Mouse (Mus musculus): ENCODE data around the gene Timp4. TPM values are rescaled to one million over a fixed set of nuclear protein-coding genes. Genes with fewer than 3 reads are reported as not detected.
"Not testable (repeated sequence)": the region's sequence is repeated elsewhere in the genome, so short reads cannot be mapped to it uniquely, and the experiment has no call there.

The Timp4 gene
- polyA plus RNA-seq, 1 experiment, result 1.5 TPM

DNA sequence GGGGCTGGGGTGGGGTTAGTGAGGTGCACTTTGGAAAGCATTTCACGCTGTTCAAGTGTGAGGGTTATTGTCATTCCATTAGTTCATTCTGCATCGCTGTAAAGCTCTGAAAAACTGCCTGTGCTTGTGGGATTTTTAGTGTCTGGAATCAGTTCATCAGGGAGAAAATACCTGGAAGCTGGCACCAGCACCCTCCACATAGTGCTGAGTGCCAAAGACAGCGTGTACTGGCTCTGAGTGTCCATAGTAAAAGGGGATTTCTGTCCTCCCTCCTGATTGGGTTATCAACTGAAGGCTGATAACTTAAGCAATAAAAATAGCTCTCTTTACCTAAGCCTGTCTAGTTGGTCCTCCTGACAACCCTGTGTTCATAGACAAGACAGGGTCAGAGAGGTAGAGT is 8.5 kb upstream of the Timp4 start:
- TF ChIP-seq CTCF (IDR thresholded peaks at IDR 0.05; ENCODE audit: control insufficient read depth, insufficient read depth, insufficient replicate concordance, low read depth, low read length), result no peak
- no peak for TF ChIP-seq POLR2A (IDR thresholded peaks at IDR 0.05; ENCODE audit: control insufficient read depth, low read depth, low read length)

DNA sequence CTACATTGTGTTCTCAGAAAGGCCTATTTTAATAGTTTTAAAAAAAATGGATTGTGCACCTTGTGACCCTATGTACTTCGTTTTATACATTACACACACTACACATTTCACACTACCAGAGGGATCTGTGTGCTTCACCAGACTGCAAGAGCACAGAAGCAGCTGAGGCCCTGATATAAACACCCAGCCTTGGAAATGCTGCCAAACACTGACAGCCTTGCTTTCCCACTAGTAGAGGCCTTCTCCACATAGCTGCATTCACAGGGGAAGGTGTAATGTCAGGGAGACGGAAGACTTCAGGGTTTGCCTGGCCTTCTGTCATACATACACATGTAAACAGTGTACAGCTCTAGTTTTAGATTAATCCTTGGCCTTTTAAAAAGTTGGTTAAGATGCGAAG is 3.2 kb upstream of the Timp4 start:
- no peaks in the 10 kb centered on the region for H3K36me3 ChIP-seq (ENCODE audit: control insufficient read depth, insufficient read depth, low read length)
- TF ChIP-seq CTCF (IDR thresholded peaks at IDR 0.05; ENCODE audit: control insufficient read depth, insufficient read depth, insufficient replicate concordance, low read depth, low read length) (no peak), POLR2A (IDR thresholded peaks at IDR 0.05; ENCODE audit: control insufficient read depth, low read depth, low read length) (no peak)
- no peaks in the 10 kb centered on the region for H3K27me3 ChIP-seq (ENCODE audit: control insufficient read depth, insufficient read depth, low read length)
- no peak overlapping the region for H3K27ac ChIP-seq (ENCODE audit: control insufficient read depth, insufficient read depth, low read depth, low read length)
- H3K4me3 ChIP-seq (ENCODE audit: control insufficient read depth, low read depth, low read length), result no peak overlapping the region
- H3K4me1 ChIP-seq (ENCODE audit: control insufficient read depth, insufficient read depth, low read length), result peaks cover 5% of the 10 kb centered on the region

More for the DNA sequence above, 8.5 kb upstream of the Timp4 start:
- no peaks in the 10 kb centered on the region for H3K36me3 ChIP-seq (ENCODE audit: control insufficient read depth, insufficient read depth, low read length)
- no peak overlapping the region for H3K27ac ChIP-seq (ENCODE audit: control insufficient read depth, insufficient read depth, low read depth, low read length)
- H3K4me1 ChIP-seq (ENCODE audit: control insufficient read depth, insufficient read depth, low read length), result no peaks in the 10 kb centered on the region
- H3K4me3 ChIP-seq (ENCODE audit: control insufficient read depth, low read depth, low read length), result no peak overlapping the region
- no peaks in the 10 kb centered on the region for H3K27me3 ChIP-seq (ENCODE audit: control insufficient read depth, insufficient read depth, low read length)

DNA sequence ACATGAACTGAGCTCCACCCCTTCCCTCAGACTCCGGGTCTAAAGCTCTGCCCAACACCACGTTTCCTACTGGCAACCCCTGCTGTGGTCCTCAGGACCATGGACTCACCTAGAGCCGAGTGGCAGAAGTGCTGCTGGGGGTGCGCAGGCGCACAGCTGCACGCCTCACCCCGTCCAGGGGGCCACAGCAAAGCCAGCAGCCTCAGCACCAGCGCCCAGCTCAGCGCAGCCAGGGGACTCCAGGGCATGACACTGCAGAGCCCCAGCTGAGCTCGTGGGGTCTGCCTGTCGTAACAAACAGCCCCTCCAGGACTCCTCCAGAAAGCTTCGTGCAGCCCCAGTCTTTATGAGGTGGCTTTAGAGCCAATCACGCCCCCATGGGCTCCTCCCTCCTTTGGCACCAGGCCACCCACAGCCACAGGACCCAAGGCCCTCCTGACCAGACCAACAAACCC is 447 bp downstream of the Timp4 start:
- no peaks in the 10 kb centered on the region for H3K27me3 ChIP-seq (ENCODE audit: control insufficient read depth, insufficient read depth, low read length)
- H3K4me3 ChIP-seq (ENCODE audit: control insufficient read depth, low read depth, low read length), result peak overlapping the region; percentile 77
- peaks cover 5% of the 10 kb centered on the region for H3K4me1 ChIP-seq (ENCODE audit: control insufficient read depth, insufficient read depth, low read length)
- no peaks in the 10 kb centered on the region for H3K36me3 ChIP-seq (ENCODE audit: control insufficient read depth, insufficient read depth, low read length)
- TF ChIP-seq POLR2A (IDR thresholded peaks at IDR 0.05; ENCODE audit: control insufficient read depth, low read depth, low read length), result no peak
- TF ChIP-seq CTCF (IDR thresholded peaks at IDR 0.05; ENCODE audit: control insufficient read depth, insufficient read depth, insufficient replicate concordance, low read depth, low read length), result no peak
- no peak overlapping the region for H3K27ac ChIP-seq (ENCODE audit: control insufficient read depth, insufficient read depth, low read depth, low read length)

DNA sequence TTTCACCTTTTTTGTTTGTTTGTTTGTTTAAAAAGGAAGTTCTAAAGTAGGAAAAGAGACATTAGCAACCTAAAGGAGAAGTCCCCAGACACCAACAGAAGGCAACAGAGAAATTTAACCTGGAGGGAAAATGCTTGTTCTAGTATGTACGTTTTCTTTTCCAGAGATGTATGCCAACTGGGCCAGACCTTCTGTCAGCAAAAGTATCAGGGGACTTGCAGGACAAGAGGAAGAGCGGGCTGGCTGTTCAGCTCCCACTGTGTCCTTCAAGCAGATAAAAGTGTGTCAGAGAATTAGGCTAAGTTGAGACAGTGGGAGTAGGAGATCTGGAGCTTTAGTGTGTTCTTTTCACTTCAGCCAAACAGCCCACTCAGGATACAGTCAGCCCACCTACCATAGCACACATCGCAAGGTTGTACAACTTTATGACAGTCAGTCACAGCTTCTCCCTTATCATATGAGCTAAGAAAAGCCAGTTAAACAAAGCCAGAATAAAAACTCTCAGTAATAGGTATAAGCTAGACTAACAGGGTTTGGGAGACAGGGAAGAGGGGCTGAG is 6.4 kb downstream of the Timp4 start:
- Histone ChIP-seq H3K36me3 (ENCODE audit: control insufficient read depth, insufficient read depth, low read length) (no peaks in the 10 kb centered on the region), H3K4me3 (ENCODE audit: control insufficient read depth, low read depth, low read length) (no peak overlapping the region), H3K27ac (ENCODE audit: control insufficient read depth, insufficient read depth, low read depth, low read length) (no peak overlapping the region), H3K27me3 (ENCODE audit: control insufficient read depth, insufficient read depth, low read length) (no peaks in the 10 kb centered on the region), H3K4me1 (ENCODE audit: control insufficient read depth, insufficient read depth, low read length) (no peaks in the 10 kb centered on the region)
- TF ChIP-seq POLR2A (IDR thresholded peaks at IDR 0.05; ENCODE audit: control insufficient read depth, low read depth, low read length), result no peak
- TF ChIP-seq CTCF (IDR thresholded peaks at IDR 0.05; ENCODE audit: control insufficient read depth, insufficient read depth, insufficient replicate concordance, low read depth, low read length), result no peak

DNA sequence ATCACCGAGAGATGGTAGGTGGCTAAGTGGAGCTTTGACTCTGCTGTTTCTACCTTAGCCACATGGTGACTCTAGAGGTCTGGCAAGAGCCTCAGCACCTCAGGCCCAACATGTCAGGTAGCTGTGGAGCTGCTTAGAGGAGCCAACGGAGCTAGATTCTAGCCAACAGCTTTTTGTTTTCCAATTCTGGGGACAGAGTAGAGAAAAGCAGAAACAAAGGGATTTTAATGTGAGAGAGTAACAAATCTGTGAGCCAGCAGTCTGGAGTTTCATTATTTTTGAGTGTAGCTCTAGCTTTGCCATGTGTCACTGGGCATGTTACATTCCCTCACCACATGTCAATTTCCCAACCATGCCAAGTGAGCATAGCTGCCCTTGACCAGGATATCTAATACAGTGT is 7.8 kb downstream of the Timp4 start:
- H3K27ac ChIP-seq (ENCODE audit: control insufficient read depth, insufficient read depth, low read depth, low read length), result no peak overlapping the region
- no peak overlapping the region for H3K4me3 ChIP-seq (ENCODE audit: control insufficient read depth, low read depth, low read length)
- H3K4me1 ChIP-seq (ENCODE audit: control insufficient read depth, insufficient read depth, low read length), result no peaks in the 10 kb centered on the region
- H3K27me3 ChIP-seq (ENCODE audit: control insufficient read depth, insufficient read depth, low read length), result no peaks in the 10 kb centered on the region
- TF ChIP-seq POLR2A (IDR thresholded peaks at IDR 0.05; ENCODE audit: control insufficient read depth, low read depth, low read length) (no peak), CTCF (IDR thresholded peaks at IDR 0.05; ENCODE audit: control insufficient read depth, insufficient read depth, insufficient replicate concordance, low read depth, low read length) (no peak)
- no peaks in the 10 kb centered on the region for H3K36me3 ChIP-seq (ENCODE audit: control insufficient read depth, insufficient read depth, low read length)

DNA sequence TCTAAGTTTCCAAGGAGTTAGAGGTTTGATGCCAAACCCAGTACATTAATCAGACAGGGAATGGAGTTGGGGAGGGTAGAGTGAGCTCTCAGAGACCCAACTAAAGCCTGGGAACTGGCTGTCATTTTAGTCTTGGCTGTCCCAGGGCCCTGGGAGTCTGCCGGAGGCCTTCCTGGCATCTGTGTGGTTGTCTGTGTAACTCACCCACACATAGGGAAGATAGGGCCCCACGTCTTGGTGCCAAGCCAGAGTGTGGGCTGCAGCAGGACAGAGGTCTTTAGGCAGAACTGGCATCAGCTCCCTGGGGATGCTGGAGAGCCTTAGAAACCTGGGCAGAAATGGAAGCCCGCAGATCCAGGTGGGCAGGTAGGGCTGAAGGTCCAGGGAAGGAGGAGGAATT is 10.1 kb downstream of the Timp4 start:
- no peak overlapping the region for H3K27ac ChIP-seq (ENCODE audit: control insufficient read depth, insufficient read depth, low read depth, low read length)

DNA sequence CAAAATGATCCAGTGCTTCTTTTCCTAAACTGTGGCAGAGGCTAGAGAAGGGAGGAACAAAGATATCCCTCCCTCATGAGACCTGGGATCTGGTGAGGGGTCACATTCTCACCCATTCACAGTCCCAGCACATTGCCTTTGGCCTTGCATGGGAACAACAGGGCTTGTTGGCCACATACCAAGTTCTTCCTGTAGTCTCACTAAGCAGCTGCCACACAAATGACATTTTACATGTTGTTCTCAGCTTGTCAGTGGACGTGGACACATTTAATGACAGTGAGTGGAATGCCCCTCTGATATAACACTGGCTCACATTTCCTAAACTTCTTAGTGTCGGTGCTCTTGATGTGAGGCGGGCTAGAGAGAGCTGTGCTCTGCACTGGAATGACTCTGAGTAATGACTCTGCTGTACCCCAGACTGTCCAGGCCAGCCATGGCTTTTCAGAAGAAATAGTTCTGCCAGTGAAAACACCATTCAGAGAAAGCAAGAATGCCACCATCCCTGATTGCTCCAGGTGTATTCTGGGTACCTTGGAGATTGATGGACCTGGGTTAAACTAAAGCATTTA is 10.8 kb downstream of the Timp4 start:
- H3K4me1 ChIP-seq (ENCODE audit: control insufficient read depth, insufficient read depth, low read length), result no peaks in the 10 kb centered on the region
- no peak overlapping the region for H3K27ac ChIP-seq (ENCODE audit: control insufficient read depth, insufficient read depth, low read depth, low read length)
- no peaks in the 10 kb centered on the region for H3K27me3 ChIP-seq (ENCODE audit: control insufficient read depth, insufficient read depth, low read length)
- TF ChIP-seq POLR2A (IDR thresholded peaks at IDR 0.05; ENCODE audit: control insufficient read depth, low read depth, low read length) (no peak), CTCF (IDR thresholded peaks at IDR 0.05; ENCODE audit: control insufficient read depth, insufficient read depth, insufficient replicate concordance, low read depth, low read length) (no peak)
- H3K4me3 ChIP-seq (ENCODE audit: control insufficient read depth, low read depth, low read length), result no peak overlapping the region
- no peaks in the 10 kb centered on the region for H3K36me3 ChIP-seq (ENCODE audit: control insufficient read depth, insufficient read depth, low read length)

More for the DNA sequence above, 10.1 kb downstream of the Timp4 start:
- Histone ChIP-seq H3K27me3 (ENCODE audit: control insufficient read depth, insufficient read depth, low read length) (no peaks in the 10 kb centered on the region), H3K4me1 (ENCODE audit: control insufficient read depth, insufficient read depth, low read length) (no peaks in the 10 kb centered on the region), H3K4me3 (ENCODE audit: control insufficient read depth, low read depth, low read length) (no peak overlapping the region), H3K36me3 (ENCODE audit: control insufficient read depth, insufficient read depth, low read length) (no peaks in the 10 kb centered on the region)
- no peak for TF ChIP-seq CTCF (IDR thresholded peaks at IDR 0.05; ENCODE audit: control insufficient read depth, insufficient read depth, insufficient replicate concordance, low read depth, low read length)
- no peak for TF ChIP-seq POLR2A (IDR thresholded peaks at IDR 0.05; ENCODE audit: control insufficient read depth, low read depth, low read length)

DNA sequence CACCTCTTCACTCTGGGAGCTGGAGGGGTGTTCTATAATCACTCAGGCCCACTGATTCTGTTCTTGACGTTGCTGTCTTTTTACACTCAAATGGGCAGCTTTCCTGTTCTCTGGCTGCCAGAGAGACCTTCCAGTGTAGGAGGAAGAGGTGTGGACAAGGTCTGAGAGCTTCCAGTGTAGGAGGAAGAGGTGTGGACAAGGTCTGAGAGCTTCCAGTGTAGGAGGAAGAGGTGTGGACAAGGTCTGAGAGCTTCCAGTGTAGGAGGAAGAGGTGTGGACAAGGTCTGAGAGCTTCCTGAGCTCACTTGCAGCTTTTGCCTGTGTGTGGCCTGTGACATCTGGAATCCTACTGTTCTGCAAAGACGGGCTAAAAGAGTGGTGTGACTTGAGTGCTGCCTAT is 11.6 kb downstream of the Timp4 start:
- H3K4me1 ChIP-seq (ENCODE audit: control insufficient read depth, insufficient read depth, low read length); H3K27me3 ChIP-seq (ENCODE audit: control insufficient read depth, insufficient read depth, low read length); H3K4me3 ChIP-seq (ENCODE audit: control insufficient read depth, low read depth, low read length); H3K36me3 ChIP-seq (ENCODE audit: control insufficient read depth, insufficient read depth, low read length); H3K27ac ChIP-seq (ENCODE audit: control insufficient read depth, insufficient read depth, low read depth, low read length): not testable (repeated sequence)
